Mouse (Mus musculus): Measurements from ENCODE around the gene Tbx1. TPM values are rescaled to one million over a fixed set of nuclear protein-coding genes. Genes with fewer than 3 reads are reported as not detected.

The Tbx1 gene
- polyA plus RNA-seq, 1 experiment from 2014 or later: 0.48 TPM

Other genes starting within 250 kb of the Tbx1 start
- 78.7 and 81.3 TPM in 2 replicates for gene Tango2, start 242.6 kb downstream of the Tbx1 start, polyA plus RNA-seq (2014; fragmentation: Nextera tagmentation; extraction: Ambion mirVana)
- 46.8 and 47.8 TPM in 2 replicates for gene Arvcf, start 242.5 kb downstream of the Tbx1 start, polyA plus RNA-seq (2014; fragmentation: Nextera tagmentation; extraction: Ambion mirVana)
- 22.0 and 23.5 TPM in 2 replicates for gene Txnrd2, start 164.3 kb downstream of the Tbx1 start, polyA plus RNA-seq (2014; fragmentation: Nextera tagmentation; extraction: Ambion mirVana)
- gene Comt, start 163.8 kb downstream of the Tbx1 start, polyA plus RNA-seq (2014; fragmentation: Nextera tagmentation; extraction: Ambion mirVana): 54.6 and 71.9 TPM in 2 replicates
- 16.2 and 19.1 TPM in 2 replicates for gene Gnb1l, start 92.0 kb downstream of the Tbx1 start, polyA plus RNA-seq (2014; fragmentation: Nextera tagmentation; extraction: Ambion mirVana)
- 2.8 and 3.0 TPM in 2 replicates for gene Rtl10, start 91.8 kb downstream of the Tbx1 start, polyA plus RNA-seq (2014; fragmentation: Nextera tagmentation; extraction: Ambion mirVana)
- gene Gp1bb, start 31.7 kb upstream of the Tbx1 start, polyA plus RNA-seq (2014; fragmentation: Nextera tagmentation; extraction: Ambion mirVana): 9.6 and 10.3 TPM in 2 replicates
- 5.7 and 8.2 TPM in 2 replicates for gene Gm49601, start 35.8 kb upstream of the Tbx1 start, polyA plus RNA-seq (2014; fragmentation: Nextera tagmentation; extraction: Ambion mirVana)
- gene Sept5, start 39.3 kb upstream of the Tbx1 start, polyA plus RNA-seq (2014; fragmentation: Nextera tagmentation; extraction: Ambion mirVana): 138 and 177 TPM in 2 replicates
- gene Cldn5, start 186.2 kb upstream of the Tbx1 start, polyA plus RNA-seq (2014; fragmentation: Nextera tagmentation; extraction: Ambion mirVana): 92.0 and 98.2 TPM in 2 replicates
- 69.1 and 69.5 TPM in 2 replicates for gene Ufd1, start 221.1 kb upstream of the Tbx1 start, polyA plus RNA-seq (2014; fragmentation: Nextera tagmentation; extraction: Ambion mirVana)
- 30.3 and 34.1 TPM in 2 replicates for gene Cdc45, start 221.3 kb upstream of the Tbx1 start, polyA plus RNA-seq (2014; fragmentation: Nextera tagmentation; extraction: Ambion mirVana)
- 11.2 and 15.9 TPM in 2 replicates for gene 2510002D24Rik, start 245.9 kb upstream of the Tbx1 start, polyA plus RNA-seq (2014; fragmentation: Nextera tagmentation; extraction: Ambion mirVana)
- gene Gm28539, start 245.9 kb upstream of the Tbx1 start, polyA plus RNA-seq (2014; fragmentation: Nextera tagmentation; extraction: Ambion mirVana): not detected in 2 replicates